Mouse (Mus musculus): ENCODE measurements at regions not wholly inside any gene's neighbourhood (a gene's known extent, or its start where the extent isn't known, plus 50 kb on each side); places are given as distances from the start of the nearest gene placed in this dataset.

DNA sequence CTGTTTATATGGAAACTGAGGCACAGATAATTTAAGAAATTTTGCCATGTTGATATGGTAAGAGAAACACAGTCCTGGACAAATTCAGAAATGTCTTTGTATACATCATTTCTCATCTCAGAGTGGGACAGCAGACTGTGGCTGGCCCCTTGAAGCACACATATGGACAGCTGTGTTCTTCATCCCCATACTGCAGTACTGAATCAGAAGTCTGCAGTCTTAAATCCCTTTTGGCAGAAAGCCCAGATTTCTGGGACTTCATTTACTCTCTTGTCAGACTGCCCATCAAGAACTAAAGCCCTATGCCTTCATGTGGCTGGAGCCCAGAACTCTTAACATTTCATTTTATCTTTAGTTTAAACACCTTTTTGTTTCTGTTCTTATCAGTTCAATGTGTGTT lies 403.8 kb upstream of the Rag2 start:
- no peak overlapping the region for H3K27ac ChIP-seq
- no peak overlapping the region for H3K4me2 ChIP-seq
- no peaks in the 10 kb centered on the region for H3K27me3 ChIP-seq
- H3K4me3 ChIP-seq, result no peak overlapping the region
- H3K9me3 ChIP-seq, result no peaks in the 10 kb centered on the region
- H3K9ac ChIP-seq, result no peak overlapping the region
- no peaks in the 10 kb centered on the region for H3K4me1 ChIP-seq
- no peaks in the 10 kb centered on the region for H3K36me3 ChIP-seq
- no peak for ATAC-seq (ENCODE audit: insufficient number of reproducible peaks, low FRiP score, low TSS enrichment, low read depth)

GRCm38 (mm10) chr2:101242983-101243382 lies 381.5 kb upstream of the Rag2 start:
- Histone ChIP-seq H3K36me3 (no peaks in the 10 kb centered on the region), H3K4me3 (no peak overlapping the region), H3K27ac (no peak overlapping the region), H3K27me3 (no peaks in the 10 kb centered on the region), H3K4me1 (no peaks in the 10 kb centered on the region), H3K4me2 (no peak overlapping the region), H3K9me3 (no peaks in the 10 kb centered on the region), H3K9ac (no peak overlapping the region)
- WGBS, result 81% methylated on average over 3 of the region's 3 CpGs
- no peak for ATAC-seq (ENCODE audit: insufficient number of reproducible peaks, low FRiP score, low TSS enrichment, low read depth)

DNA sequence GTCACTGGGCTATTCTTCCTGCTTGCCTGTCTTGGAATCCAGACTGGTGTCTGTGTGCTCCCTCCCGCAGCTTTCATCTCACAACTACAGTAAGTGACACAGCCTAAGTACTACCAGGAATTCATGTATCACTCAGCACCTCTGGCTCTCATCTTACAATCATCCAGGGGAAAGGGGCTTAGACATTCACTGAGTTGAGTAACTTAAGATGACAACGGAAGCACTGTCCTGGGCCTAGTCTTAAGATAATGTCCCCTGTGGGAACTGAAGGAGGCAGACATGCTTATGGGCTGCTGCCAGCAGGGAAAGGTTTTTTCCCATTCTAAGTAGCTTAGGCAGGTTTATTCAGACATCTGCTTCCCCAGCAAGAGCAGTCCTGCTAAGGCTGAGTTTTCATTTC lies 377.4 kb upstream of the Rag2 start:
- no peaks in the 10 kb centered on the region for H3K36me3 ChIP-seq
- H3K9me3 ChIP-seq, result no peaks in the 10 kb centered on the region
- no peak overlapping the region for H3K9ac ChIP-seq
- 55% methylated on average over 2 of the region's 2 CpGs for WGBS
- no peak for ATAC-seq (ENCODE audit: insufficient number of reproducible peaks, low FRiP score, low TSS enrichment, low read depth)
- H3K4me1 ChIP-seq, result no peaks in the 10 kb centered on the region
- H3K4me3 ChIP-seq, result no peak overlapping the region
- H3K27me3 ChIP-seq, result no peaks in the 10 kb centered on the region
- no peak overlapping the region for H3K27ac ChIP-seq
- H3K4me2 ChIP-seq, result no peak overlapping the region

- no peaks in the 10 kb centered on the region for H3K36me3 ChIP-seq
- H3K27me3 ChIP-seq, result no peaks in the 10 kb centered on the region
- H3K27ac ChIP-seq, result no peak overlapping the region
- no peak for ATAC-seq (ENCODE audit: insufficient number of reproducible peaks, low FRiP score, low TSS enrichment, low read depth)
- no peak overlapping the region for H3K4me3 ChIP-seq
- no peaks in the 10 kb centered on the region for H3K9me3 ChIP-seq
- WGBS, result 75% methylated on average over 3 of the region's 3 CpGs
- H3K9ac ChIP-seq, result no peak overlapping the region
- no peaks in the 10 kb centered on the region for H3K4me1 ChIP-seq
- H3K4me2 ChIP-seq, result no peak overlapping the region
Measured at GRCm38 (mm10) chr2:101252228-101252627, 372.3 kb upstream of the Rag2 start.

- no peaks in the 10 kb centered on the region for H3K9me3 ChIP-seq
- no peaks in the 10 kb centered on the region for H3K36me3 ChIP-seq
- no peak overlapping the region for H3K4me3 ChIP-seq
- no peak for ATAC-seq (ENCODE audit: insufficient number of reproducible peaks, low FRiP score, low TSS enrichment, low read depth)
- H3K9ac ChIP-seq, result no peak overlapping the region
- WGBS, result 69% methylated on average over 3 of the region's 3 CpGs
- no peak overlapping the region for H3K4me2 ChIP-seq
- no peaks in the 10 kb centered on the region for H3K27me3 ChIP-seq
- H3K27ac ChIP-seq, result no peak overlapping the region
- no peaks in the 10 kb centered on the region for H3K4me1 ChIP-seq
Measured at GRCm38 (mm10) chr2:101256464-101256863, 368.1 kb upstream of the Rag2 start.

- Histone ChIP-seq H3K36me3 (no peaks in the 10 kb centered on the region), H3K27me3 (no peaks in the 10 kb centered on the region), H3K4me1 (no peaks in the 10 kb centered on the region), H3K27ac (no peak overlapping the region), H3K4me3 (no peak overlapping the region), H3K9ac (no peak overlapping the region), H3K4me2 (no peak overlapping the region), H3K9me3 (no peaks in the 10 kb centered on the region)
- 86% methylated on average over 4 of the region's 4 CpGs for WGBS
- no peak for ATAC-seq (ENCODE audit: insufficient number of reproducible peaks, low FRiP score, low TSS enrichment, low read depth)
Measured at GRCm38 (mm10) chr2:101263934-101264333, 360.6 kb upstream of the Rag2 start.

GRCm38 (mm10) chr2:101266685-101267374 lies 357.7 kb upstream of the Rag2 start:
- Histone ChIP-seq H3K4me3 (no peak overlapping the region), H3K27me3 (no peaks in the 10 kb centered on the region), H3K9me3 (no peaks in the 10 kb centered on the region), H3K36me3 (no peaks in the 10 kb centered on the region), H3K4me2 (no peak overlapping the region), H3K9ac (no peak overlapping the region), H3K27ac (no peak overlapping the region), H3K4me1 (no peaks in the 10 kb centered on the region)
- WGBS, result 79% methylated on average over 2 of the region's 2 CpGs
- no peak for ATAC-seq (ENCODE audit: insufficient number of reproducible peaks, low FRiP score, low TSS enrichment, low read depth)

- WGBS, result 80% methylated on average over 3 of the region's 3 CpGs
- H3K9ac ChIP-seq, result no peak overlapping the region
- no peak overlapping the region for H3K4me3 ChIP-seq
- H3K27ac ChIP-seq, result no peak overlapping the region
- no peaks in the 10 kb centered on the region for H3K9me3 ChIP-seq
- H3K36me3 ChIP-seq, result no peaks in the 10 kb centered on the region
- no peak overlapping the region for H3K4me2 ChIP-seq
- no peak for ATAC-seq (ENCODE audit: insufficient number of reproducible peaks, low FRiP score, low TSS enrichment, low read depth)
- no peaks in the 10 kb centered on the region for H3K4me1 ChIP-seq
- H3K27me3 ChIP-seq, result no peaks in the 10 kb centered on the region
Measured at GRCm38 (mm10) chr2:101274045-101274664, 350.4 kb upstream of the Rag2 start.

DNA sequence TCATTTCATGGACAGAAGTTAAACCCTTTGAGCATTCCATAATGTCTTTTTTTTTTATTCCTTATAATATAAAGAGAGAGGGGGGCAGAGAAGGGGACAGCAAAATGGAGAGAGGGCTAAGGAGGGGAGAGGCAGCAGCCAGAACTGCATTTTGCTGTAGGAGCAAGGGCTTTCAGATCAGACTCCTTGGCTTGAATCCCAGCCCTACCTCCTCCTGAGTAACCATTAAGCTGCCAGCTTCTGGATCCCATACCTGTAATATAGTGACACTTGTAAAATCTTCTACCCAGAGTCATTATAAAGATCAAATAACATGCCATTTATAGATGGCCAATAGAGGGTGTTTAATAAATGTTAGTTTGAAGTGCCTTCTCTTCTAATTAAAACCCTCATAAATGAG lies 339.6 kb upstream of the Rag2 start:
- no peak overlapping the region for H3K9ac ChIP-seq
- no peaks in the 10 kb centered on the region for H3K9me3 ChIP-seq
- H3K27ac ChIP-seq, result no peak overlapping the region
- no peak for ATAC-seq (ENCODE audit: insufficient number of reproducible peaks, low FRiP score, low TSS enrichment, low read depth)
- no peaks in the 10 kb centered on the region for H3K4me1 ChIP-seq
- no peaks in the 10 kb centered on the region for H3K27me3 ChIP-seq
- H3K4me2 ChIP-seq, result no peak overlapping the region
- H3K4me3 ChIP-seq, result no peak overlapping the region
- no peaks in the 10 kb centered on the region for H3K36me3 ChIP-seq

GRCm38 (mm10) chr2:101288119-101288518 lies 336.4 kb upstream of the Rag2 start:
- no peak overlapping the region for H3K4me3 ChIP-seq
- no peaks in the 10 kb centered on the region for H3K36me3 ChIP-seq
- no peak overlapping the region for H3K27ac ChIP-seq
- H3K27me3 ChIP-seq, result no peaks in the 10 kb centered on the region
- H3K9me3 ChIP-seq, result no peaks in the 10 kb centered on the region
- H3K4me1 ChIP-seq, result no peaks in the 10 kb centered on the region
- H3K4me2 ChIP-seq, result no peak overlapping the region
- 81% methylated on average over 1 of the region's 1 CpGs for WGBS
- ATAC-seq (ENCODE audit: insufficient number of reproducible peaks, low FRiP score, low TSS enrichment, low read depth), result no peak
- H3K9ac ChIP-seq, result no peak overlapping the region

DNA sequence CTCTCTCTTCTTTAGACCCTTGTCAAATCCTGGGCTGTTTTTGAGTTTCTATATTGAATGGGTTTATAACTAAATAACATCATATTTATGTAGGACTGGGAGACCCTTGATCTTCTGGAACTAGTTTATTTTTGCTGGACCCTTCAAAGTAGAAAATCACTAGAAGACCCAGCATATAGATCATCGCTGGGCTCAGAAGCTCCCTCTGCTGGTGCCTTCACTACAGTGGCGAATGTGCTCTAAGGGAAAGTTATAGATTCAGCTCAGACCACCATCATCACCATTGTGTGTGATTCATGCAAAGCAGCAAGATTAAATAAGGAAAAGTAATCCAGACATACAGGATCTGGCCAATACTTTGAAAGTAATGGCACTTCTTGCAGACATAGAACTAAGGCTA lies 335.4 kb upstream of the Rag2 start:
- no peak for ATAC-seq (ENCODE audit: insufficient number of reproducible peaks, low FRiP score, low TSS enrichment, low read depth)
- Histone ChIP-seq H3K36me3 (no peaks in the 10 kb centered on the region), H3K9ac (no peak overlapping the region), H3K4me1 (no peaks in the 10 kb centered on the region), H3K27ac (no peak overlapping the region), H3K27me3 (no peaks in the 10 kb centered on the region), H3K4me2 (no peak overlapping the region), H3K9me3 (no peaks in the 10 kb centered on the region), H3K4me3 (no peak overlapping the region)
- WGBS, result 36% methylated on average over 2 of the region's 2 CpGs

GRCm38 (mm10) chr2:101290738-101291137 lies 333.8 kb upstream of the Rag2 start:
- no peaks in the 10 kb centered on the region for H3K27me3 ChIP-seq
- no peaks in the 10 kb centered on the region for H3K9me3 ChIP-seq
- H3K36me3 ChIP-seq, result no peaks in the 10 kb centered on the region
- WGBS, result 81% methylated on average over 4 of the region's 4 CpGs
- ATAC-seq (ENCODE audit: insufficient number of reproducible peaks, low FRiP score, low TSS enrichment, low read depth), result no peak
- H3K4me3 ChIP-seq, result no peak overlapping the region
- H3K27ac ChIP-seq, result no peak overlapping the region
- H3K4me2 ChIP-seq, result no peak overlapping the region
- H3K9ac ChIP-seq, result no peak overlapping the region
- H3K4me1 ChIP-seq, result no peaks in the 10 kb centered on the region
